Mouse (Mus musculus): ENCODE results near the gene Postn. TPM values are rescaled to one million over a fixed set of nuclear protein-coding genes. Genes with fewer than 3 reads are reported as not detected.

Gene Postn
- polyA plus RNA-seq, 1 experiment from 2014 or later = 110 TPM

GRCm38 (mm10) chr3:54432167-54432566 lies 71.3 kb downstream of the Postn start:
- WGBS = 59% methylated on average over 6 of the region's 6 CpGs

GRCm38 (mm10) chr3:54432605-54433004 lies 71.7 kb downstream of the Postn start:
- no peak overlapping the region for H3K9ac ChIP-seq (ENCODE audit: low read depth, low read length)
- no peak overlapping the region for H3K27ac ChIP-seq (ENCODE audit: low read length)
- no peak overlapping the region for H3K4me2 ChIP-seq (ENCODE audit: low read depth, low read length)
- no peaks in the 10 kb centered on the region for H3K27me3 ChIP-seq (replicated peaks; ENCODE audit: control insufficient read depth, insufficient read depth, low read length)
- no peak overlapping the region for H3K4me3 ChIP-seq (ENCODE audit: low read length)
- no peaks in the 10 kb centered on the region for H3K36me3 ChIP-seq (ENCODE audit: control insufficient read depth, insufficient read depth, low read length)
- ATAC-seq = no peak
- no peaks in the 10 kb centered on the region for H3K9me3 ChIP-seq (ENCODE audit: control insufficient read depth, low read length)
- 67% methylated on average over 4 of the region's 4 CpGs for WGBS
- H3K4me1 ChIP-seq (ENCODE audit: control insufficient read depth, insufficient read depth, low read length) = no peaks in the 10 kb centered on the region

More at GRCm38 (mm10) chr3:54432167-54432566, 71.3 kb downstream of the Postn start:
- Histone ChIP-seq H3K4me3 (ENCODE audit: low read length) (no peak overlapping the region), H3K27ac (ENCODE audit: low read length) (no peak overlapping the region), H3K4me1 (ENCODE audit: control insufficient read depth, insufficient read depth, low read length) (no peaks in the 10 kb centered on the region), H3K9ac (ENCODE audit: low read depth, low read length) (no peak overlapping the region), H3K27me3 (replicated peaks; ENCODE audit: control insufficient read depth, insufficient read depth, low read length) (no peaks in the 10 kb centered on the region), H3K9me3 (ENCODE audit: control insufficient read depth, low read length) (no peaks in the 10 kb centered on the region), H3K4me2 (ENCODE audit: low read depth, low read length) (no peak overlapping the region), H3K36me3 (ENCODE audit: control insufficient read depth, insufficient read depth, low read length) (no peaks in the 10 kb centered on the region)
- no peak for ATAC-seq

GRCm38 (mm10) chr3:54434571-54434970 lies 73.7 kb downstream of the Postn start:
- Histone ChIP-seq H3K36me3 (ENCODE audit: control insufficient read depth, insufficient read depth, low read length) (no peaks in the 10 kb centered on the region), H3K4me3 (ENCODE audit: low read length) (no peak overlapping the region), H3K27me3 (replicated peaks; ENCODE audit: control insufficient read depth, insufficient read depth, low read length) (no peaks in the 10 kb centered on the region), H3K9ac (ENCODE audit: low read depth, low read length) (no peak overlapping the region), H3K4me2 (ENCODE audit: low read depth, low read length) (no peak overlapping the region), H3K27ac (ENCODE audit: low read length) (no peak overlapping the region), H3K4me1 (ENCODE audit: control insufficient read depth, insufficient read depth, low read length) (no peaks in the 10 kb centered on the region), H3K9me3 (ENCODE audit: control insufficient read depth, low read length) (no peaks in the 10 kb centered on the region)
- 90% methylated on average over 6 of the region's 6 CpGs for WGBS
- ATAC-seq = no peak

GRCm38 (mm10) chr3:54436373-54436964 lies 75.6 kb downstream of the Postn start:
- no peak for ATAC-seq
- WGBS = 61% methylated on average over 1 of the region's 1 CpGs
- Histone ChIP-seq H3K36me3 (ENCODE audit: control insufficient read depth, insufficient read depth, low read length) (no peaks in the 10 kb centered on the region), H3K27me3 (replicated peaks; ENCODE audit: control insufficient read depth, insufficient read depth, low read length) (no peaks in the 10 kb centered on the region), H3K4me3 (ENCODE audit: low read length) (no peak overlapping the region), H3K4me2 (ENCODE audit: low read depth, low read length) (no peak overlapping the region), H3K9ac (ENCODE audit: low read depth, low read length) (no peak overlapping the region), H3K4me1 (ENCODE audit: control insufficient read depth, insufficient read depth, low read length) (no peaks in the 10 kb centered on the region), H3K9me3 (ENCODE audit: control insufficient read depth, low read length) (no peaks in the 10 kb centered on the region), H3K27ac (ENCODE audit: low read length) (no peak overlapping the region)

Other genes with a start within 250 kb of the Postn start
- gene Trpc4, start 205.1 kb upstream of the Postn start, polyA plus RNA-seq (2015; fragmentation: Nextera tagmentation; extraction: Ambion mirVana) = 2.6 TPM in 2 replicates